Mouse (Mus musculus): ENCODE data around the gene Pnmt.
A peak's percentile ranks its signal among the peaks of the same experiment; 100 is the strongest.
"Not testable (repeated sequence)": the region's sequence is repeated elsewhere in the genome, so short reads cannot be mapped to it uniquely, and the experiment has no call there.

Gene Pnmt

DNA sequence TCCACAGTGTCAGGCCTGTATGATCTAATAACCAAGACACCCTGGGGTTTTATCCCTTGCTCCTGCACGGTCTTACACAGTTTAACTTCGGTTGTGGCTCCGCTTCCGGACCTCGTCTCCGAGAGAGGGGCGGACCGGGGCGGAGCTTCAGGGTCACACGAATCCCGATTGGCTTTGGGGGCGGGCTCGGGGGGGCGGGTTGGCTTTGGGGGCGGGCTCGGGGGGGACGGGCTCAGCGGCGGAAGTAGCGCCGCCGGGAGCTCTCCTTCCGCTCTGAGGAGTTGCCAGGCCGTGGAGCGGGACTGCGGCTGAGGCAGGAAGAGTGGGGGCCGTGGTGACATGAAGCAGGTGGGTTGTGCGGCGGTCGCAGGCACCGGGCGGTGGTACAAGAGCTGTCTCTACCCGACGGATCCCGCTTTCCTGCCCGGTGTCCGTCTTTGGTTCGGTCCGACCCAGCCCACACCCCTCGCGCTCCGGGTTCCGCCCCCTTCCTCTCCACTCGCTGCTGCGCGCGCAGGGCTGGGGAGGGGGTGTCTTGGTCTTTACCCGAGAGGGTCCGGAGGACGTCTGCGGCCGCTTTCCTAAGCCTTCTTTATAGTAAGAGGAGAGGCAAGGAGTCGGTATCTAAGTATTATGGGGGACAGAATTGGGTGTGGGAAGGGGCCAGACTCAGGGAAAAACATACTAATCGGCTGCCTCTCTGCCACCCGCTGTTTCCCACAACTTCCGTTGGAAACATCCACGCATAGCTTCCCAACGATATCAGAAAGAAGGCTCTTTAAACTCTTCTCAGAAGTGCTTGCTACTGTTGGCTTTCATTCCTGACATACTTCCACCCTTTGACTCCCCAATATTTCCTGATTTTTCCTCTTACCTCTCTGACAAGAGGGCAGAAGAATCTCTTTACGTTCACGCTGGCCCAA, 27.8 kb upstream of the Pnmt start, which contains the start of gene Stard3:
TSS of gene Stard3 (plus strand) at position 208 of the 923 bp plus-strand sequence.
- peak; percentile 94 for DNase-seq

DNA sequence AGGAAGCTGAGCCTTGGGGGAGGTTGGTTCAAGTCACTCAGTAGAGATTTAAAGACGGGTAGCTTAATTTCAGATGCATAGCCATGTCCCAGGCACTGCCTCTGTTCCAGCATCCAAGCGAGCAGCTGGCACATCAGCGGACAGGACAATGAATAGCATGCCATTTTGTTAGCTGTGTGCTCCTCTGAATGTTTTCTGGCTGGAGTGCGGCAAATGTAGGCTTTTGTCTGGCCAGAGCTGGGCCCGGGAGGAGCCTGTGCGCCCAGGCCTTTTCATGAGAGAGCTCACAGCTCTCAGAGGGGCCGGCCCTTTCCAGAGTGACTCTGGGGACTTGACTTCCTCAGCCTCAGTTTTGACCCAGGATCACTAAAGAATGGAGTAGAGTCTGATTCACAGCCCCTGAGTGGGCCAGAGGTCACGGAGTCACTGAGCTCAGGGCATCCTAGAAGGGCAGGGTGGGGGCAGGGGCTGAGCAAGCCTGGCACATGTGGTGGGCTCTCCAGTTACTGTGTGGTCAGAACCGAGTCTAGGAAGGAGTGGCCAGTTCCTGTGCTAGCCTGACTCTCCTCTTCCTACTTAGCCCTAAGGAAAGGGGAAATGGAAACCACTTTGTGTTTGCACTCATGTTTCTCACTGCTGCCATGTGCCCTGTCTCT, 25.3 kb upstream of the Pnmt start:
- DNase-seq: no peak

DNA sequence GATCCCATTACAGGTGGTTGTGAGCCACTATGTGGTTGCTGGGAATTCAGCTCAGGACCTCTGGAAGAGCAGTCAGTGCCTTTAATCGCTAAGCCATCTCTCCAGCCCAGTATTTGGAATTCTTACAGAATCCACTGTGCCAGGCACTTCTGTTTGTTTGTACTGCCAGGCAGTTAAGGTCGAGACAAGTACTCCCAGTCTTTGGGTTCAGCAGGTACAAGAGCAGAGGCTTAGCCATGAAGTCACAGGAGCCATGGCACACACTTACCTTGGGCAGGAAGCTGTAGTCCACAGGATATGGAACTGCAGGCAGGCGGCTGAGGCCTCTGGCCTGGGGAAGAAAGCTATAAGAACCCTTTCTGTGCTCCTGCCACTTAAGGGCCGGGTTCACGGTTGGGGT, 22.4 kb upstream of the Pnmt start:
- DNase-seq: no peak

DNA sequence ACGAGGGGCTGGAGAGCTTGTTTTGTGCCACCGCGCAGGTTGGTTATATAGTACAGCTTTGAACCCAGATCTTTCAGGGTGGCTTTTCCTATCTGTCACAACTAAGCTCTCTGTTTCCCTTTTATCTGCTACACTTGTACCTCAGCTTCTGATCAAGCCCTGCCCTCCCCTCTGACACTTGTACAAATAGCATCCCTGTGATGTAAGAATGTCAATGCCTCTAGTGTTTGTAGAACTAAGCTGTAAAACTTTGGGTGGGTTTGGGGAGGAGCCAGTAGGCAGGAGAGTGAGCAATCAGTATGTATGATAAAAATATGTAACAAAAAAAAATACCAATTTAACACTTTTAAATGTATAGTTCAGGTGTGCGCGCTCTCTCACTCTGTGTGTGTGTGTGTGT, 21.8 kb upstream of the Pnmt start:
- no peak for DNase-seq

DNA sequence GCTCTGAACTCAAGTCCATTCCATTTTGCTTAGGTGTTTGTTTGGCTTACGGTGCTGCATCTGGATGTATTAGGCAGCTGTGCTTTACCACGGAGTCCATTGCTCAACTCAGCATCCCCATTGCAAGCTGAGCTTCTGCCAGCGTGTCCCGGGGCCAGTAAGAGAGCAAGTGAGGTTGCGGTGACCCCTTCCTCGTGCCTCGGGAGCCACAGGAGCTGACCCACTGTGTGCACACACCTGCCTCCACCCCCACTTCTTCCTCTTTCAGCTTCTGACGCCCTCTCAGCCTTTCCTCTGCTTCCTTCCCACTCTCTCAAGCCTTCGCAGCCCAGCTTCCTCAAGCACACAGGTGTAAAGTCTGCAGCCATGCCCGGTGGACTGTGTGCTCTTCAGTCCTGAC, 20.0 kb upstream of the Pnmt start:
- DNase-seq: no peak

DNA sequence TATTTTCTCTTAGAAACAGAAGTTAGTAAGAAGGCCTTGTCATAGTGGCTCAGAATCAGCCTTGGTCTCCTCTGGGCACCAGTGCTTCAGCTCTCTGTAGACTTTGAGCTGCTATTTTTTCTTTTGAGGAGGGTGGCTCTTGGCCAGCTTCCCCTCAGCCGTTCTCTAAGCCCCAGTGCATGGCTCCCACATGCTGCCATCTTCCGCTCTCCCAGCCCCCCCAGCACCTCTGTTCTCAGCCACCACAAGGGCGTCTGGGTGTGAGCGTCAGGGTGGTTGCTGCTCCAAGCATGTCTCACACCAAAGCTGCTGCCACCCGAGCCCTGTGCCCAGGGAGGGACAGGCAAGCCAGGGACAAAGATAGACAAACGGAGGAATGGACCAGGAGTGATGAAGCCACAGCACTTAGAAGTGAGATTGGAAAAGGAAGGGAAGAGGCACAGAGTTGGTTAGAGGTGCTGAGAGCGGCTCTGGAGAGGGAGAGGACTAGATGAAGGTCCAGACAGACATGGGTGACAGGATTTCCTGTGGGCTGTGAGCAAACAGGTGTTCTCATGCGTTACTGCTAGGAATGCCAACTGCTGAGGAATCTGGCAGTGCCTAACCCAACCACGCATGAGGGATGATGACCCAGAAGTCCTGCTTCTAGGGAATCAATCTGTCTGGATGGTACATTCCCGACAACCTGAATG, 18.9 kb upstream of the Pnmt start:
- no peak for DNase-seq

DNA sequence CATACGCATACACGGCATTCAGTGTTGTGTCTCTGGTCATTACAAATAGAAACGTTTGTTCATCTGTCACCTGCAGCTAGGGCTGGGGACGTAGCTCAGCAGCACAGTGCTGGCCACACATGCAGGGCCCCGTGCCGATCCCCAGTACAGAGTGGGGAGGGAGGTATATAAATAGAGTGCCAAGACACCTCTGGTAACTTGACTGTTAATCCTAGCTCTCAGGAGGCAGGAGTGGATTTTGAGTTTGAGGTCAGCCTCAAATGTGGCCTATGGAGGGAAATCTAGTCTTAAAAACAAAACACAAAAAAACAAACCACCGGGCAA, 18.4 kb upstream of the Pnmt start:
- DNase-seq: no peak

DNA sequence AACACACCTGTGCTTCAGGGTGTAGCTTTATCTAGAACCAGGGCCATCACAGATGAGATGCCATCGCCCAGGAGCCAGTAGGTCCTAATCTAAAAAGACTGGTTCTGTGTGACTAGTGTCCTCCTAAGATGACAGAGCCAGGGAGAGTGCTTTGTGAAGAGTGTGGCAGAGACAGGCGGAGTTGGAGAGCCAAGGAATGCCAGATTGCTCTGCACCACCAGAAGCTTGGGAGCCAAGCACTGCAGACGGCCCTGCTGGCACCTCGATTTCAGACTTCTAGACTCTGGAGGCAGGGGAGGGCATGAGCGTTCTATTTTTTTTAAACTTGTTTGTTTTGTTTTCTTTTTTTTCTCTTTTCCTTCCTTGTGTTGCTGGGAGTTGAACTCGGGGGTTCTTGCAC, 16.9 kb upstream of the Pnmt start:
- DNase-seq: no peak

DNA sequence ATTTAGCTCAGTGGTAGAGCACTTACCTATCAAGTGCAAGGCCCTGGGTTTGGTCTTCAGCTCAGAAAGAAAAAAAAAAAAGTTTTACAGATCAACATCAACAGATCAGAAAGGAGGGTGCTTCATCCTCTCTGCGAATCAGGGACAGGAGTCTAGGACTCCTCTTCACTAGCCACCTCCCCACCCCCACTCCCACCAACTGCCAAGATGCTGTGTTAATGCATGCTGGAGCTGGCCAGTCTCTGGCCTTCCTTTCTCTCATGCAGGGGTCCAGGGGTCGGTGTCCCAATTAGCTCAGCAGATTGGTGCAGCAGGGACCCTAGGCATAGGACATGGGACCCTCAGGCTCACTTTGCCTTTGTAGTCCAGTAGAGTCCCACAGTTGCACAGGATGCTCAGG, 15.7 kb upstream of the Pnmt start:
- no peak for DNase-seq

DNA sequence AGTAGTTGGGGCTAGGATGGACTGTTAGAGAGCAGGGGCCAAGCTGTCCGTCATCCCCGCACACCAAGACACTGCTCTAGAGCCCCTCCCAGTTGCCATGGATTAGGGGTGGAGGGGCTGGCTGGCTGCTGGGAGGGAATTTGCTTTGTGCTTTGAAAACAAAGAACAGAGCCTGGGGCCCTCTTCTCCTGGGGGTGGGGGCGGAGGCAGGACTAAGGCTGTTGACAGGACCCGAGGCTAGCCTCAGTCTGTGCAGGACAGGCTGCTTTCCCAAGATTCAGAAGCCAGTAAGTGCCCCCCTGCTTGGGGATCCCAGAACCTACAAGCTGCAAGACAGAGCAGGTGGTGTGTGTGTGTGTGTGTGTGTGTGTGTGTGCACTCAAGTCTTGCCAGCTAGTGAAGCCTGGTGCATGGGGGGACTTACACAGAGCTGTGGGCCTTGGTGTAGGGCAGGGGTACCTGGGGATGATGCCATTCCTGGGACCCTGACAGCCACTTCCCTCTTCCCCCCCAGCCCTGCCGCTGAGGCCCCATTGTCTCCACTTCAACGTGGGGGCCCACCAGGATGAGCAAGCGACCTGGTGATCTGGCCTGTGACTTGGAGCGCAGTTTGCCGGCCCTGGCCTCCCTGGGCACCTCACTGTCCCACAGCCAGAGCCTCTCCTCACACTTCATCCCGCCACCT, 14.6 kb upstream of the Pnmt start:
- DNase-seq: no peak

DNA sequence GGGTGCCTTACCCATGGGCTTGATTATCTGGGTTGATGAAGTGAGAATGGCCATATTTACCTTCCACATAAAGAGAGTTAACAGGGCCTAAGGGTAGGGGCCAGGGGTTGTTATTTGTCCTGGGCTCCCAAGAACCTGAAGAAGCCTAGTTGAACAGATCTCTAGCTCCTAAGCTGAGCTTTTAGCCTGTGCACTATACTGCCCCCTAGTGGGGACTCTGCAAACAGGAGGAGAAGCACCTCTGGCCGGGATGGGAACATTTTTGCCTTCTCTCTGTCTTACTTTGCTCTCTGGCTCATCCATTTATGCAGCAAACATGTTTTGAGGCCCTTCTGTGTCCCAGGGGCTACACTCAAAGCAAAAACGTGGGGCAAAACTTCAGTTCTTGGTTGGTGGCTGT, 13.8 kb upstream of the Pnmt start:
- peak; percentile 64 for DNase-seq

DNA sequence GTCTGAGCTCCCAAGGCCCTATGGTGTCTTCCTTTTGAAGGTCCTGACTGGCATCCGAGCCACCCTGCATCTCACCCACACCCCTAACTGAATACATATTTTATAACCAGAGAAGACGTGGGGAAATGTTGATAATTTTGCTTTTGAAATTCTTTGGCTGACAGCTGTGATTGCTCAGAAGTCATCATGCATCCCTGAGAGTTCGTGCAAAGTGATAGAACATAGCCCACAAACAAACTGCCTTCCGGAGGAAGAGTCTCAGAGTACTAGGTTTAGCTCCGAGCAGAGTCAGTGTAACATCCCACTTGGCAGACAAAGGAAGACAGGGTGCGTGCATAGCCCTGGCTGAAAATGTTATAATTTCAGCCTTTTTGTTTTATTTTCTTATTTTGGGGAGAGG, 13.0 kb upstream of the Pnmt start:
- DNase-seq: no peak

DNA sequence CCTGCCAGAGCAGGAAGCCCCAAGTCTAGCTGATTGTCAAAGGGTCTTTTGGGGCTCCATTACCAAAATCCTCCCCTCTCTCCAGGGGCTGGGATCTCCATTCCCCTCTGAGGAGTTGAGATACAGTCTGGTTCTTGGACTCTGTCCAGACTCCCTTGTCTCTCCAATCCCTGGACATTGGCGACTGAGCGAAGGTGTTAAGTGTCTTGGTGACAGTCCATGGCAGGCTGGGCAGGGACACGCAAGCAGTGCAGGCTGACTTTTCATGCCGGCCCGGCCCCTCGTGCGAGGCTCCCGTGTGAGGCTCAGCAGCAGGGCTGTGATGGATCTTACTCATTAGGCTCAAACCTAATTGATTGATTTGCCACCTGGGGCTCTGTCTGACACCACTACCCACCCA, 12.0 kb upstream of the Pnmt start:
- no peak for DNase-seq

DNA sequence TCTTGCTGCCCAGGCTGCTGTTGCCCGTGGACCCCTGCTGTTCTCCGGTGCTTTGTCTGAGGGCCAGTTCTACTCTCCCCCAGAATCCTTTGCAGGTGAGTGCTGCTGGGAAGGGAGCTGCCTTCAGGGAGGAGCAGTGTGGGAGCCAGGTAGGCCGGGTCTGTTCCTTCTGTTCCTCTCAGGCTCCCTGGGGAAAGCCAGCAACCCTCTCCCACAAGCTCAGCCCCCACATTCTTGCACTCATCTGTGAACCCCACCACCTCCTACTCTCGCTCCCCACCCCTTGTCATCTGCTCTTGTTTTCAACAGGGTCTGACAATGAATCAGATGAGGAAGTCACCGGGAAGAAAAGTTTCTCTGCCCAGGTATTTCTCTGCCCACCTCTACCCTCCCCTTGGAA, 9.5 kb upstream of the Pnmt start:
- DNase-seq: no peak

DNA sequence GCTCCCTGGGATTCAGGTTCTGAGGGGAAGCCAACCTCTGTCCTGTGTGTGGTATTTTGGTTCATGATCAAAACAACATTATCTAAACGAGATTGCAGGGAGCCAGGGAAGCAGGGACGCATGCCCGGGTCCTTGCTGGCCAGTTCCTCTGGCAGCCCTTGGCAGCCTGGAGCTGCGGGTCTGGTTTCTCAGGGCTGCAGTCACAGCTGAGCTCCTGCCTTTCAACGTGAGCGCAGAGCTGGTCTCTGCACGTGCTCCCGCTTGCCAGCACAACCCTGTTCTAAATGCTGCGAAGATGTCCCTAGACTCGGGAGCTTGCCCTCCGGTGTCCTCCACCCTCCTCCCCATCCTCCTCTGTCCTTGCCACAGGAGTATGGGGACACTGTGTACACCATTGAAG, 8.5 kb upstream of the Pnmt start:
- no peak for DNase-seq

DNA sequence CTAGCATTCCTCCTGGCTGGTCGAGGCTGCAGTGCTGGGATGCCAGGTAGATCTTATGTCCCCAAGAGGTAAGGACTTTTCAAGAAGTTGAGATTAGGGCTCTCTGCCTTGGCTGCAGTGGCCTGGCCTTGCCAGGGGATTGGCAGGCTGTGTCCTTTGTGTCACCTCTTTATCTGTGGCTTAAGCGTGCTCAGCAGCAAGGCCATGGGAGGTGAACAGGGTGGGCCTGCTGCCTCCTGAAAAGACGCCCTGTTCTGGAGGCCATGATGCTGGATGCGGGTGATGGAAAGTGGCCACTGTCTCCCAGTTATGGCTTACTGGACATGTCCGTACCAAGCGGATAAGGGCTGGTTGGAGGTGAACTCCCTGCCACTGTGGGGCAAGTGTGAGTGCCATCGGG, 6.9 kb upstream of the Pnmt start:
- no peak for DNase-seq

DNA sequence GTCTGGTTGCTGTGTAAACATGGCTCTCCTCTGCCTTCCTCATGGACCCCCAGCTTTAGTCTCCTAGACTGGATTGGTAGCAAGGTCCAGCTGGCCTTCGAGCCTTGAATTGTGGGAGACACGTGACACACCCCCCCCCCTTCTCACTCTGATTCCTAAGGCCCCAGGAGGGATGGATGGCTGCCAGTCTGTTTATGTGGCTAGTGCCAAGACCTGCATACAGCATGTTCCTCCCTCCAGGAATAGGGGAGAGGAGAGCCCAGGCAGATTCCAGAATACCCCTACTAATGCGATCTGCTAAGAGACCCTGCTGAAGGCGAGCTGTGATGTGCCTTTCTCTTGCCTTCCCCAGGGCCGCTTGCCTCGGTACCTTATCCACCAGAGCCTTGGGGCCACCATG, 6.1 kb upstream of the Pnmt start:
- peak; percentile 64 for DNase-seq

DNA sequence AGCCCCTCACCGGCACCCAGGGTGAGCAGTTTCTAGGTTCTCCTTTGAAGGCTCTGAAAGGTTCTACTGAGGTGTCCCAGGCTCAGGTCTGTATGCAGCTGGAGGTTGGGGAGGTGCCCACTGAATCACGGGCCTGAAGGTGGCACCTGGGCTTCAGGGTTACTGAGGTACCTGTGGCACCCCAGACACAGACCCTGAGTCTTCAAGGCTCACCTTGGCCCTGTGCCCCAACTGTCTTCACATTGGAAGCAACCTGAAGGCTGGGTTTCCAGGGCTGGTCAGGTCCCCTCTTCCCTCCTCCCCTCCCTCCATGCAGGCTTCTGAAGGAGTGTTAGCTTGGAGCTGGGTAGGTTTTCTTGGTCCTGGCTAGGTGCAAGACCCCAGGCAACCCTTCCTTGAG, 4.6 kb upstream of the Pnmt start:
- no peak for DNase-seq

DNA sequence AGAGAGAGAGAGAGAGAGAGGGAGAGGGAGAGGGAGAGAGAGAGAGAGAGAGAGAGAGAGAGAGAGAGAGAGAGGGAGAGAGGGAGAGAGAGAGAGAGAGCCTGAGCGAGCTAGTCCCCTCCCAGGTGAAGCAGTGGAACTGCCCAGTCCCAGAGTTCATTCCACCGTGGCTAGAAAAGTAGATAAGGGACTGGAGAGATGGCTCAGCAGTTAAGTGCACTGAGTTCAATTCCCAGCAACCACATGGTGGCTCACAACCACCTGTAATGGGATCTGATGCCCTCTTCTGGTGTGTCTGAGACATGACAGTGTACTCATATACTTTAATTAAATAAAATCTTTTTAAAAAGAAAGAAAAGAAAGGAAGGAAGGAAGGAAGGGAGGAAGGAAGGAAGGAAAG, 3.8 kb upstream of the Pnmt start:
- not testable (repeated sequence) for DNase-seq

DNA sequence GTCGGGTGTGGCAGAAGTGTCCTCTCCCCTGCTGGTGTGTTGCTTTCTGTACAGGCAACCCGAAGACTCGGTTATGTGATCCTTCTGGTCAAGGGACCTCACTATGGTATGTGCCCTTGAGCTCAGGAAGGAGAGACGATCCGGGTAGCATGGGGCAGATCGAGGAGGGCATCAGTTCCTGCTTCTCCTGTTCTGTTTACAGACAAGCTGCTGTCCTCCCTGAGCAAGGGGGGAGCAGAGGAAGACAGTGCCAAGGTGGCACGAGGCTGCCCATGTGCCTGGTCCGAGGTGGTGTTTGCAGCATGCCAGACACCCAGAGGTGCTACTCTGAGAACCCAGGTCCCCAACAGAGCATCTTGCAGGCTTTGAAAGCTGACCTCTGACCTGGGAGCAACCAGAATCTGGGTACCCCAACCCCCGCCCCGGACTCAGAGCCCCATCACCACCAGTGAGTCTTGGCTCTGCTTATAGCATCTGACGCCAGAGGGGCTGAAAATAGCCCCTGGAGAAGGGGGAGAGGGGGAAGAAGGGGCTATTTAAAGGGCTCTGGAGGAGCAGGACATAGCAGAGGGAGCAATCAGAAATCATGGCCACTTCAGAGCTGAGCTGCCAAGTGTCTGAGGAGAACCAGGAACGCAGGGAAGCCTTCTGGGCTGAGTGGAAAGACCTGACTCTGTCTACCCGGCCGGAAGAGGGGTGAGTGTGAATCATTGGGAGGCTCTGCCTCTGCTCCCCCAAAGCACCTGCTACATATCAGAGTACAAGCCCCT, 2.8 kb upstream of the Pnmt start, which contains the start of gene Tcap:
TSS of gene Tcap (plus strand) at position 551 of the 770 bp plus-strand sequence.
- no peak for DNase-seq

DNA sequence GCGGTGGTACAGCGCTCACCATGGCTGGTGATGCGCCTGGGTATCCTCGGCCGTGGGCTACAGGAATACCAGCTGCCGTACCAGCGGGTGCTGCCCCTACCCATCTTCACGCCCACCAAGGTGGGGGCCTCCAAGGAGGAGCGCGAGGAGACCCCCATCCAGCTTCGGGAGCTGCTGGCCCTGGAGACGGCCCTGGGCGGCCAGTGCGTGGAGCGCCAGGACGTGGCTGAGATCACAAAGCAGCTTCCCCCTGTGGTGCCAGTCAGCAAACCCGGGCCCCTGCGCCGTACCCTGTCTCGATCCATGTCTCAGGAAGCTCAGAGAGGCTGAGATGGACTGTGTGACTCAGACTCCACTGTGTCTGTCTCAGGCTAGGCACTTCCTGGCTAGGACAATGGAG, 2.0 kb upstream of the Pnmt start:
- no peak for DNase-seq

Data from kidney, postnatal 14 days (tissue).